Mouse (Mus musculus): ENCODE data around the gene Efcab1.

DNA sequence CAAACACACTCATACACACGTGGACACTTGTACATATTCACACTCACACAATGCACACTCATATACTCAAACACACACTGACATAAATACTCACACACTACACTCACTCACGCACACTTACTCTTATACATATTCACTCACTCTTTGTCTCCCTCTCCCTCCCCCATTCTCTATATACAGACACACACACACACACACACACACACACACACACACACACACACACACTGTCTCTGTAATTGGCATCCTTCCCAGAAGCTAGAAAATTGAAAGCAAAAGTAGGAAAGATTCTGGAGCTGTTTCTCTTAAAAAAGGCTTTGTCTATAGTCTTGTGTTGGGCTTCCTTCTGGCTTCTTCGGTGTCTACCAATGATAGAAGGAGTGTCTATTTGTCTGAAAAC, 34.5 kb downstream of the Efcab1 start:
- no peak for TF ChIP-seq CTCF (conservative IDR thresholded peaks at IDR 0.05; ENCODE audit: low read length)
- no peak for TF ChIP-seq NANOG (IDR thresholded peaks at IDR 0.05; ENCODE audit: borderline replicate concordance, low read length)

Measured in E14TG2a.4 (cell line).